Mouse (Mus musculus) CD8-positive naive resting alpha-beta T cell, adult 57 days (primary cell): Measurements from ENCODE around the gene Gzma. TPM values are rescaled to one million over a fixed set of nuclear protein-coding genes. Genes with fewer than 3 reads are reported as not detected.

Source experiments
- total RNA-seq: library from RNA; stranded (reverse); gene quantifications from one replicate; pipeline ENCODE4 v1.2.4, GENCODE M21; 2023

The Gzma gene
- total RNA-seq: 92.1 TPM

DNA sequence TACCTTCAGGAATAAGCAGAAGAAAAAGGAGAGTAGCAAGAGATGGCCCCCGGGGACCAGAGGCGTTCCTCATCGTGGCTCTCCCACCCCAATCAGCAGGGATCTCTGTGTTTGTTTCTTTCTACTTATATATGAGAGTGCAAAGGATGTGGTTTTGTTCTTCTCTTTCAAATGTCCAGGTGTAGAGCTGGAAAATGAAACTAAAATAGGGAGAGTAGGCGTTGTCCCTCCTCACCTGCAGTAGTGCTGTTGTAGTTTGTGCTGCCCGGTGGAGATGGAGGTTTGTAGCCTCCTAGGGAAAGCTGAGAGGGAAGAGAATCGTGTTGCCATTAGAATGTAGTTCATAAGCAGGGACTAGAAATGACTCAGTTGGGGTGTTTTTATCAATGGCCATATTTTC lies at the start of gene Gzma:
Gene Gzma (minus strand): TSS at position 103 of the 400 bp plus-strand sequence.

DNA sequence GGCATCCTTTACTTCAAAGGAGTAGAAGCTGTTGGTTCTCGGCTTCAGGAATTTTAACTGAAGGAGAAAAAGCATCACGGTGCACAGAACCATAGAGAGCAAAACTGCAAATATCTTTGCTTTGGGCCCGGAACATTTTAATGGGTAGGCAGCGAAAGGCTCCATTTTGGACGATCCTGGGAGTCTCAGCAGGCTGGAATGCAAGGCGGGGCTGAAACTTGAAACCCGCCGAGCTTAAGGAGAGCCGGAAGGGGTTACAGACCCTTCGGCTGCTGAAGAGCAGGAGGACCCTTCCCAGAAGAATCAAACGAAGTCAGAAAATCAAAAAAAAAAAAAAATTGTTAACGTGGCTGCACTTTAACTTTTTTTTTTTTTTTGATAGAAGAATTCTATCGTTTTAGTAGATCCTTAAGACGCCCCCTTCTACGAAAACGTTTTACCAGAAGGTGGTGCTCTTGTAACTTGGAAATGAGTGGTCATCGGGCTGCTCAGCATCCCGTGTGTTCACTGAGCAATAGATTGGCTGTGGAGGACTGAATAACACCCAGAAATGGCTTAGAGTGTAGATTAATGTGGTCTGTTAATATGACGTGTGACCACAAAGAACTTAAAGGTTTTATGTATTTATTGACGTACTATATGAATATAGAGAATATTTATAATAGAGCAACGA lies 54.4 kb downstream of the Gzma start, which contains the start of gene Gpx8:
Gene Gpx8 (minus strand): TSS at position 200 of the 673 bp plus-strand sequence.

Other genes with a start within 250 kb of the Gzma start
- gene Mtrex, start 173.6 kb downstream of the Gzma start, total RNA-seq: 52.3 TPM
- 16.0 TPM for gene Dhx29, start 173.5 kb downstream of the Gzma start, total RNA-seq
- gene Ccno, start 113.2 kb downstream of the Gzma start, total RNA-seq: 1.5 TPM
- gene Mcidas, start 107.1 kb downstream of the Gzma start, total RNA-seq: not detected
- not detected for gene Cdc20b, start 65.9 kb downstream of the Gzma start, total RNA-seq
- not detected for gene Gpx8, start 54.6 kb downstream of the Gzma start, total RNA-seq
- not detected for gene Esm1, start 108.7 kb upstream of the Gzma start, total RNA-seq
- not detected for gene Gzmk, start 124.9 kb upstream of the Gzma start, total RNA-seq
- not detected for gene BC067074, start 192.2 kb upstream of the Gzma start, total RNA-seq